Mouse (Mus musculus) adrenal gland, postnatal 10 days (tissue): ENCODE measurements around the gene 2310034G01Rik. TPM values are rescaled to one million over a fixed set of nuclear protein-coding genes. Genes with fewer than 3 reads are reported as not detected.
A peak's percentile ranks its signal among the peaks of the same experiment; 100 is the strongest.

ENCODE experiments used
- DNase-seq: peaks from one replicate; pipeline ENCODE4 v3.0.0; 2021; ENCODE audit warnings: mixed read lengths
- total RNA-seq, 2 experiments: library from RNA; stranded (reverse); gene quantifications; 2 replicates each; pipeline ENCODE4 v1.2.3; 2021

Gene 2310034G01Rik
- total RNA-seq, 2 experiments from 2014 or later, result 0.33 to 0.58 TPM

- DNase-seq, result no peak
These were observed 7.5 kb upstream of the 2310034G01Rik start for GRCm38 (mm10) chr19:46357344-46358280.

GRCm38 (mm10) chr19:46356701-46357138 is 6.6 kb upstream of the 2310034G01Rik start:
- DNase-seq, result peak; percentile 89

- DNase-seq, result no peak
These were observed 552 bp downstream of the 2310034G01Rik start for GRCm38 (mm10) chr19:46349550-46349949.

- DNase-seq, result peak; percentile 88
These were observed 1.2 kb downstream of the 2310034G01Rik start for GRCm38 (mm10) chr19:46348761-46349458.

GRCm38 (mm10) chr19:46347936-46348668 is 2.0 kb downstream of the 2310034G01Rik start:
- no peak for DNase-seq

- DNase-seq, result no peak
These were observed 3.0 kb downstream of the 2310034G01Rik start for GRCm38 (mm10) chr19:46347146-46347545.

GRCm38 (mm10) chr19:46344710-46345419 is 5.2 kb downstream of the 2310034G01Rik start:
- no peak for DNase-seq

GRCm38 (mm10) chr19:46339287-46339971 is 10.7 kb downstream of the 2310034G01Rik start:
- peak; percentile 66 for DNase-seq

GRCm38 (mm10) chr19:46338942-46339286 is 11.2 kb downstream of the 2310034G01Rik start:
- DNase-seq, result no peak

- peak; percentile 98 for DNase-seq
These were observed 11.7 kb downstream of the 2310034G01Rik start, which contains the start of gene Cuedc2 for GRCm38 (mm10) chr19:46338331-46338936. TSS of gene Cuedc2 (minus strand) at chr19:46338702.

- no peak for DNase-seq
These were observed 12.3 kb downstream of the 2310034G01Rik start for GRCm38 (mm10) chr19:46337719-46338330.

- DNase-seq, result no peak
These were observed 16.2 kb downstream of the 2310034G01Rik start for GRCm38 (mm10) chr19:46333906-46334305.

- DNase-seq, result no peak
These were observed 17.3 kb downstream of the 2310034G01Rik start for GRCm38 (mm10) chr19:46332721-46333339.

GRCm38 (mm10) chr19:46331936-46332335 is 18.2 kb downstream of the 2310034G01Rik start:
- no peak for DNase-seq

GRCm38 (mm10) chr19:46331326-46331725 is 18.8 kb downstream of the 2310034G01Rik start:
- no peak for DNase-seq

- DNase-seq, result no peak
These were observed 19.4 kb downstream of the 2310034G01Rik start for GRCm38 (mm10) chr19:46330696-46331095.

GRCm38 (mm10) chr19:46329951-46330350 is 20.2 kb downstream of the 2310034G01Rik start:
- DNase-seq, result peak; percentile 91

- no peak for DNase-seq
These were observed 21.0 kb downstream of the 2310034G01Rik start for GRCm38 (mm10) chr19:46329031-46329641.
